Mouse (Mus musculus) layer of hippocampus, adult 9-11 months (tissue): ENCODE data around the gene Csrnp2.
"Not testable (repeated sequence)": the region's sequence is repeated elsewhere in the genome, so short reads cannot be mapped to it uniquely, and the experiment has no call there.

Source experiments
- DNase-seq: peaks from one replicate; pipeline ENCODE4 v3.0.0; 2022

Csrnp2 gene

DNA sequence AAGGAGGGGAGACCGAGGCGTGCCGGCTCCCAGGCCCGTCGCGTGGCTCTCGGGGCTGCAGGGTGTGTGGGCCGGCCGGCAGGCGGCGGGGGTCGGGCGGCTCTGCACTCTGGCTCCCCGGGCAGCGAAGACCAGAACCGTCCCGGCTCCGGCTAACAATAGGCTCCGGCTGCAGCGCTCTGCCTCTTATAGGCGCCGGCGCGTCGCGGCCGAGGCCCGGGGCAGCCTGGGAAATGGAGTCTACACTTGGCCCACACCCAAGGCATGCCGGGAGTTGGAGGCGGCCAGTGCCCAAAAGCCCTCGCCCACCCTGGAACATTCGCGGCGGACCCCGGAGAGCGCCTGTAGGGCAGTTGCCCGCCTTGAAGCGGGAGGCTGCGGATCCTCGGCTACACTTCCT is at the start of gene Csrnp2:
Gene Csrnp2 (minus strand): TSS at position 387 of the 400 bp plus-strand sequence.
- peak; percentile 93 for DNase-seq

DNA sequence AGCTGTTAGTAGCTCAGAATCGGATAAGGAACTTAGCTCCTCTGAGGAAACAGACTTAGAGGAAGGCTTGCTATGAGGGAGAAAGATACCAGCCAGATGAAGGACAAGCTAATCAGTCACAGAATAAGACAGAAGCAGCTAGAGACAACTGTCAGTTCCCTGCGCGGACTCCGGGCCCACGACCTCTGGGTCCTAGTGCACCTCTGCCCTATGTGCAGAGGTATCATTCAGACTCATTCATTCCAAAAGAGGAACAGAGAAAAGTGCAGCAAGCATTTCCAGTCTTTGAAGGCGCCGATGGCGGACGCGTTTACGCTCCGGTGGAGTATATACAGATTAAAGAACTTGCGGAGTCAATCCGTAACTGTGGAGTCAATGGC is 48.4 kb upstream of the Csrnp2 start:
- DNase-seq, result not testable (repeated sequence)

GRCm38 (mm10) chr15:100542876-100543650 is 47.8 kb upstream of the Csrnp2 start:
- DNase-seq, result not testable (repeated sequence)

- no peak for DNase-seq
These were observed 46.1 kb upstream of the Csrnp2 start for GRCm38 (mm10) chr15:100541426-100541825.

GRCm38 (mm10) chr15:100541001-100541400 is 45.7 kb upstream of the Csrnp2 start:
- DNase-seq, result not testable (repeated sequence)

GRCm38 (mm10) chr15:100539411-100539810 is 44.1 kb upstream of the Csrnp2 start:
- no peak for DNase-seq

- no peak for DNase-seq
These were observed 42.6 kb upstream of the Csrnp2 start for GRCm38 (mm10) chr15:100537913-100538312.

DNA sequence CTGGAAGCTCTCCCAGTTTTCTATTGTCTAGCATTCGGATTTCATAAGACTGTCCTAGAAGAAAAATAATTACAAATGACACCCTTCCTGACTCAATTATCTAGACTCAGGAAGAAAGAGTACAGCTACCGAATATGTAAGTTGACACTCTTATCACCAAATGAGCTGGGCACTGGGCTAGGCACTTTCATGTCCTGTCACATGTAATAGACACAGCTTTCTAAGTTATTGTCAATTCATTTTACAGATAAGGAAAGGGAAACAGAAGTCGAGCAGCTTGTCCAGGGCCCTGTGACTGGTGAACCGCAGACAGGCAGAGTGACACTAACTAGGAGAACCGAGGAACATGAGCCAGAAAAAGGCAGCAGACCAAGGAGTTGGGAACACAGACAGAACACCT is 32.6 kb upstream of the Csrnp2 start:
- no peak for DNase-seq

DNA sequence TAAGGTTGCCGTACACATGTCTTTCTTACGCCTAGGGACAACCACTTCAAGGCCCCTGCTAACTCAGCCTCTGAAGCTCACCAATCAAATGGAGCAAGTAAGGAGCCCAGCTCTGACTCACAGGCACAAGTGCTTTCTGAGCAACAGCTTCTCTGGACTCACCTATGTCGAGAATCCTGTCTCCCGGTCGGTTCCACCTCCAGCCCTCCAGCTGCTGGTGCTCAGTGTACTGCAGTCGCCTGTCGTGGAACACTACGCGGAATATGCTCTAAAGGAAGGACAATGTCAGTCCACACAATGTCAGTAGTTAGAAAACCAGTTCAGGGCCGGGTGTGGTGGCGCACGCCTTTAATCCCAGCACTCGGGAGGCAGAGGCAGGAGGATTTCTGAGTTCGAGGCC is 30.1 kb upstream of the Csrnp2 start:
- no peak for DNase-seq

GRCm38 (mm10) chr15:100520306-100520705 is 25.0 kb upstream of the Csrnp2 start:
- no peak for DNase-seq

- DNase-seq, result no peak
These were observed 19.8 kb upstream of the Csrnp2 start for GRCm38 (mm10) chr15:100515121-100515520.

GRCm38 (mm10) chr15:100513387-100513786 is 18.1 kb upstream of the Csrnp2 start:
- DNase-seq, result no peak

DNA sequence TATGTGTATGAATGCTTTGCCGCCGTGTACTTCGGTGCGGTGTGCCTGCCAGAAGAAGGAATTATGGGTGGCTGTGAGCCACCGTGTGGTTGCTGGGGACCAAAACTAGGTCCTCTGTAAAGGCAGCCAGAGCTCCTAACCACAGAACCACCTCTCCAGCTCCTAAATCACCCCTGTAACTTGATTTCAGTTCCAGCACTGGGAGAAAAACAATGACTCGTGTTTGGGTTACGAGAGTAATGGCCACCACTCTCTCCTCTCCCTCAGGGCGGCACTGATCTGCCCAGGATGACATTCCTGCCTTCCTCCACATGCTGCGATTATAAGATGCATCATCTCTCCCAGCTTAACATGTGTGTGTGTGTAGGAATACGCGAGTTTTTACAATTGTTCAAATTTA is 14.8 kb upstream of the Csrnp2 start:
- DNase-seq, result no peak

GRCm38 (mm10) chr15:100508454-100509167 is 13.3 kb upstream of the Csrnp2 start:
- no peak for DNase-seq

DNA sequence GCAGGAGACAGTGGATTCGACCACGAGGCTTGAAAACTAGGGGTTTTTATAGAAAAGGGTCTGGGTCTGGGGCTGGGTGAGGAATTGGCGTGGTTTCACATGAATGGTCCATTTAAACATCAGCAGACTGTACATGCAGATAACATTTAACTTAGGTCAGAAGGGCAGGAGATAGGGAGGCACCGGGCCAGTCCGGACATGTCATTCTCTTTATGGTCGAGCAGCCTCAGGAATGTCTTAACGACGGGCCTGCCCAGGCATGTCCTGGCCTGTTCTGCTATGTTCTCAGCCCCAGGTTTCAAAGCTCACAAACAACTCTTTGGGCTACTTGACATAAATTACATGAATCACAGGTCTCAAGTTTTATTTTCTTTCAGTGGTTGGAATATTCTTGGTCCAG is 4.2 kb upstream of the Csrnp2 start:
- DNase-seq, result not testable (repeated sequence)

GRCm38 (mm10) chr15:100494647-100495046 is 641 bp downstream of the Csrnp2 start:
- peak; percentile 38 for DNase-seq

GRCm38 (mm10) chr15:100491966-100492365 is 3.3 kb downstream of the Csrnp2 start:
- no peak for DNase-seq

GRCm38 (mm10) chr15:100489263-100489662 is 6.0 kb downstream of the Csrnp2 start:
- DNase-seq, result no peak

- DNase-seq, result not testable (repeated sequence)
These were observed 7.0 kb downstream of the Csrnp2 start for GRCm38 (mm10) chr15:100488297-100488696.

- no peak for DNase-seq
These were observed 8.2 kb downstream of the Csrnp2 start for GRCm38 (mm10) chr15:100487050-100487449.

DNA sequence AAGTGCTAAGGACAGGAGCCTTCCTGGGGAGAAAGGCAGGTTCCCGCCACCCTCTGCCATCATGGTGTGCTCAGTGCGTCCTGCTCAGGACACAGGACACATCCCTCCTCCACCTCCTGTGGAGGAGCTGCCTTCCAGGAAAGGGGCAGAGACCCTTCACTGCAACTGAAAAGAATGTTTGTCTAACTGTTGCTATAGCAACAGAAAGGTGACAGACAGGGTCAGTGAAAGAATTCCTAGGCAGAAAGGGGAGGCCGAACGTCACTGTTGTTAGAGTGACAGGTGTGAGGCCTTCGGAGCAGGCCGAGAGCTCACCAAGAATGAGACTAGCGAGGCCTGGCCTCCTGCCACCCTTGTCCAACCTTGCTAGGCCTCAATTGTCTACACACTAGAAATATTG is 8.8 kb downstream of the Csrnp2 start:
- no peak for DNase-seq

DNA sequence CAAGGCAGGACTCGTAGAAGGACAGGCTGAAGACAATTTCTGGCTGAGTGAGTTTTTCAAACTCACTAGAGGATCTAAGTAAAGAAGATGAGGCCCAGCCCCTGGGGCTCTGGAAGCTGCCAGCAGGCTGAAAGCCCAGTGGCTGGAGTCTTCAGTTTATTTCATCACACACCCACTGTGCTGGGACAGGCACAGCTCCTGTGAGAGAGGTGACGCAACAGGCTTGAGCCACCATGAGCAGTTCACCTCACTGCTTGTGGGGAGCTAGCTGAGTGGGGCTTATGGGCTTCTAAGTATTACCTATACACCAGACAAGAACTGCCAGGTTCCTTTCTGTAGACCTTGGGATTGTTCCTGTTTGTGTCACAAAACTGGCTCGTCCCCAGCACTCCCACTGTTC is 9.7 kb downstream of the Csrnp2 start:
- no peak for DNase-seq

DNA sequence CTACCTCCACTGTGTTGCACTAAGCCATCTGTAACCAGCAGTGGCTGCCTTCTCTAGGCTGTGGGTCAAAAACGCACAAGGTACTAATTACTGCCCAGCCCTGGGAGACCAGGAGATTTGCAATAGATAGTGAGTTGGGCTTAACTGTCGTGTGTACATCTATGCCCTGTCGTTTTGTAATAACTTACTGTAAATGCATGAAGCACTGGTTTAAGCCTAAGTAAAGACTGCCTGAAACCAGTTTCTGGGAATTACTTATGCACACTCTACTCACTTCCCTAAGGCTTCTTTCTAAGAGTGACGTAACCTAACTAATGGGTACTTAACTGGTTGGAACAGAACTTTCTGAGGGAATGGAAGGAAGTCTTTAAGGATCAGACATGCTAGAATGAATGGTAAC is 16.4 kb downstream of the Csrnp2 start:
- no peak for DNase-seq

DNA sequence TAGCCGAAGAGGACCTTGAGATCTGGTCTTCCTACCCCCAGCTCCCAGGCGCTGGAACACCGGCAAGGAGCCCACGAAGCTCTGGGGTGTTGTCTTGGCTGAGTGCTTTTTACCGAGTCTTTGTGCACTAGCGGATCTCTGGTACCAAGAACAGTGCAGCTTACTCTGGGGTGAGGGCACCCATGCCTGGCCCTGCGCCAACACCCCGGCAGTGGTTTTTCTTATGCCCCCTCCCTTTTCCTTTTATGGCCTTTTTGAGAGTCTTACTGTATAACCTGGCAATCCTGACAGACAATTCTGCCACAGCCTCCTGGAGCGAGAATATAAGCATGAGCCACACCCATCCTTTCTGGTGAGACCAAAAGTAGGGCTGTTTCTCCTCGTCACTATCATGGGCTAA is 16.9 kb downstream of the Csrnp2 start:
- DNase-seq, result no peak
